Mouse (Mus musculus): ENCODE data around the gene Cdk14. TPM values are rescaled to one million over a fixed set of nuclear protein-coding genes. Genes with fewer than 3 reads are reported as not detected.

The Cdk14 gene
- total and polyA plus RNA-seq, 2 experiments from 2014 or later, result 34.8 to 54.0 TPM

DNA sequence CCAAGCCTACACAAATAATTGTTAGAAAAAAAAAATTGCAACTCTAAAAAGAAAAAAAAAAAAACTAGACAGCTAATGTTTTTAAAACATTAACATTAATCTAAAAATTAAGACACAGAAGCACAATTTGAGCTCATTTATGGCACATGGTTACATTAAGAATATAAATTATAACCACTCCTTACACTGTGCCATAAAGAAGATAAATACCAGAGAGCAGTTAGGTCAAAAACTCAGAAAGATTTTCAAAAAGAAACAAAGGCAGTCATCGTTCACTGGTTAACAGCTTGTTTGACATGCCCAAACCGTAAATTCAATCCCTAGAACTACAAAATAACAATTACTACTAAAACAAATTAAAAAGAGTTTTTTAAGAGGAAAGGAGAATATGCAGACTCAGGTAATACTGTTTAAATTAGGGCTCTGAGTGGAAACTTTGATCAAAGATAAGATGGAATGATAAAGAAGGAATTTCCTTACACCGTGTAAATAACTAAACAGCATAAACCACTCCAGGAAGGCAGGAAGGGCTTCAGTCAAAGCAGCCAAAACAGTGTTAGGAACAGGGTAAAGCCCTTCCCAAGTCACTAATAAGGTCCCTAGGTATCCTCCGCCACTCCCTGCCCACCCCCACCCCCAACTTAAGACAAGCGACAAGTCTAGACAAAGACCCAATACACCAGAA is 65.3 kb downstream of the Cdk14 start:
- Histone ChIP-seq H3K9ac (no peak overlapping the region), H3K4me1 (ENCODE audit: insufficient read depth) (no peaks in the 10 kb centered on the region), H3K4me3 (ENCODE audit: low read depth, low read length) (no peak overlapping the region), H3K27me3 (ENCODE audit: insufficient read depth, low read length) (no peaks in the 10 kb centered on the region), H3K36me3 (ENCODE audit: insufficient read depth) (no peaks in the 10 kb centered on the region), H3K9me3 (ENCODE audit: low read length) (no peaks in the 10 kb centered on the region), H3K27ac (ENCODE audit: low read depth, low read length) (no peak overlapping the region), H3K4me2 (ENCODE audit: low read depth) (no peak overlapping the region)
- DNase-seq (no peak), ATAC-seq (no peak)
- 43% methylated on average over 5 of the region's 5 CpGs for WGBS
- no peak for TF ChIP-seq CTCF (IDR thresholded peaks at IDR 0.05; ENCODE audit: low read depth)

DNA sequence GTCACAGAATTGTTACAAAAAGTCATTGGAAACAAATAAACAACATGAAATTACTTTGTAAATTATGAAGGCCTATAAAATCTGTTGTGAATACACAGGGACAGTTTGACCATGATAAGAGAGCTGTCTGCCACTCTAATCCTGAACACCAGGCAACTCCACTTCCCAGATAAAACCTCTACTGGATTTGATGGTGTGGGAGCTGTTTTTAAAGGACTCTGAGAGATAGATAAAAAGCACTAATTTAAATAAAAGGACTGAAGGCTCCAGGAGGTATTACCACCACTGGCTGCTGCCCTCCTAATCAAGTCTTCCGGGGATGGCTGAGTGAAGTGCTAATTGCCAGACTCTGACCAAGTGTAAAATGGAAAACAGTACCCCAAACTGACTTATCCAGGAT is 66.2 kb downstream of the Cdk14 start:
- Histone ChIP-seq H3K9me3 (ENCODE audit: low read length) (no peaks in the 10 kb centered on the region), H3K27ac (ENCODE audit: low read depth, low read length) (no peak overlapping the region), H3K9ac (no peak overlapping the region), H3K27me3 (ENCODE audit: insufficient read depth, low read length) (no peaks in the 10 kb centered on the region), H3K4me3 (ENCODE audit: low read depth, low read length) (no peak overlapping the region), H3K36me3 (ENCODE audit: insufficient read depth) (no peaks in the 10 kb centered on the region), H3K4me2 (ENCODE audit: low read depth) (no peak overlapping the region), H3K4me1 (ENCODE audit: insufficient read depth) (no peaks in the 10 kb centered on the region)
- 16% methylated on average over 1 of the region's 1 CpGs for WGBS
- no peak for ATAC-seq
- no peak for DNase-seq
- no peak for TF ChIP-seq CTCF (IDR thresholded peaks at IDR 0.05; ENCODE audit: low read depth)

DNA sequence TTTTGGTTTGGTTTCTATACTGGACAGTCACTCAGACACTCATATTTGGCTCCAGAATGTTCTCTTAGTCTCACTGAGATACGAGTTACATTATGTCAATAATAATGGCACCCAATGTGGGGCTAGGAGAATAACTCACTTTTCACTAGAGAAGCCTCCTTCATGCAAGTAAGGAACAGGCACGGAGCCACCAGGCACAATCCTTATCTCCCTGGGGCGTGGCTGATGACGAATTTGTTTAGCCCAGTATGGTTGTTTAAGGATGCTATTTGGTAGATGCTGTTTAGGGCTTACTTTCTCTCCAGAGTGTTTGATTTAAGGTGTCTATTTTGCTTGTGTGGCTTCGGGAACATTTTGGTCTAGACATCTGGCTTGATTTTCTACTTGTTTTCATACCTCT is 75.5 kb downstream of the Cdk14 start:
- DNase-seq (no peak), ATAC-seq (no peak)
- H3K4me1 ChIP-seq (ENCODE audit: insufficient read depth), result peaks cover 17% of the 10 kb centered on the region
- H3K36me3 ChIP-seq (ENCODE audit: insufficient read depth), result no peaks in the 10 kb centered on the region
- H3K4me3 ChIP-seq (ENCODE audit: low read depth, low read length), result no peak overlapping the region
- no peaks in the 10 kb centered on the region for H3K27me3 ChIP-seq (ENCODE audit: insufficient read depth, low read length)
- no peak overlapping the region for H3K4me2 ChIP-seq (ENCODE audit: low read depth)
- no peak overlapping the region for H3K9ac ChIP-seq
- H3K27ac ChIP-seq (ENCODE audit: low read depth, low read length), result no peak overlapping the region
- 91% methylated on average over 5 of the region's 5 CpGs for WGBS
- no peaks in the 10 kb centered on the region for H3K9me3 ChIP-seq (ENCODE audit: low read length)
- TF ChIP-seq CTCF (IDR thresholded peaks at IDR 0.05; ENCODE audit: low read depth), result no peak

DNA sequence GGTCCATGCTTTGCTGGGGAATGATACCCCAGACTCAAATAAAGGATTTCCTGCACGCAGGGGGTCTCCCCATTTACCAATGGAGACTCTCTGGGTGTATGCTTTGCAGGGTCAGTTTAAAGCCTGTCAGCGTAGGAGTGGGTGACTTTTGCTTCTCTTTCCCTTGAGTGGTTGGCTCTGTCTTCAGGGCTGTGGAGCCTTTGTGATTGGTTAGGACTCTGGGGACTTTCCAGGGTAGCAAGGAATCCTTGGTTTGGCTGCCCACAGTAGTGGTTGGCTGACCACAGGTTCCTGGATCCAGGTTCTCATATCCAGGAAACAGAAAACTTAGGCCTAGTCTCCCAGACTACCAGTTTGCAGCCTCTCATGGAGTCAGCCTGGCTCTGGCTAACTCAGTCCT is 76.4 kb downstream of the Cdk14 start:
- no peak for ATAC-seq
- H3K4me2 ChIP-seq (ENCODE audit: low read depth), result no peak overlapping the region
- no peaks in the 10 kb centered on the region for H3K9me3 ChIP-seq (ENCODE audit: low read length)
- peak overlapping the region; percentile 58; the same call in 1 of the 2 replicates for H3K27ac ChIP-seq (ENCODE audit: low read depth, low read length)
- H3K27me3 ChIP-seq (ENCODE audit: insufficient read depth, low read length), result no peaks in the 10 kb centered on the region
- 85% methylated on average over 2 of the region's 2 CpGs for WGBS
- DNase-seq, result no peak
- H3K4me1 ChIP-seq (ENCODE audit: insufficient read depth), result peaks cover 17% of the 10 kb centered on the region
- no peak overlapping the region for H3K4me3 ChIP-seq (ENCODE audit: low read depth, low read length)
- TF ChIP-seq CTCF (IDR thresholded peaks at IDR 0.05; ENCODE audit: low read depth), result no peak
- H3K9ac ChIP-seq, result no peak overlapping the region
- H3K36me3 ChIP-seq (ENCODE audit: insufficient read depth), result no peaks in the 10 kb centered on the region

DNA sequence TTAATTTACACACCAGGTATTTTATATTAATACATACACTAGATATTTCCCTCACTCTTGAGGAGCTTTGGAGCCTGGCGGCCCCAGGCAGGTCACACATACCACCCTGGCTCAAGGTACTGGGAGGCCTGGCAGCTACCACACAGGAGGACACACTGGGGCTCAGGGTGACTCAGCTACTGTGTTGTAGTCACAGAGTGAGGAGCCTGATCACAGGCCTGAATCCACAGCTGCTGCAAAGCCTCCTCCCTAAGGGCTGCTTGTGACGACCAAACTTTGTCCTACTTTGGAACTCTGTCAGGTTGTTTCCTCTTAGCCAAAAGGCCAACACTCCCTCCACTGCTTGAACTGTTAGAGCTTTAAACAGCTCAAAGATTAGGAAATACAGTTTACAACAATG is 76.8 kb downstream of the Cdk14 start:
- Histone ChIP-seq H3K4me2 (ENCODE audit: low read depth) (no peak overlapping the region), H3K9me3 (ENCODE audit: low read length) (no peaks in the 10 kb centered on the region), H3K4me1 (ENCODE audit: insufficient read depth) (peaks cover 17% of the 10 kb centered on the region), H3K36me3 (ENCODE audit: insufficient read depth) (no peaks in the 10 kb centered on the region), H3K27ac (ENCODE audit: low read depth, low read length) (peak overlapping the region; percentile 58; the same call in 1 of the 2 replicates), H3K27me3 (ENCODE audit: insufficient read depth, low read length) (no peaks in the 10 kb centered on the region), H3K4me3 (ENCODE audit: low read depth, low read length) (no peak overlapping the region), H3K9ac (no peak overlapping the region)
- TF ChIP-seq CTCF (IDR thresholded peaks at IDR 0.05; ENCODE audit: low read depth), result no peak
- ATAC-seq (peak; percentile 42; the same call in 1 of the 2 replicates), DNase-seq (peak; percentile 14)
- WGBS, result 48% methylated on average over 2 of the region's 2 CpGs

- ATAC-seq, result peak; percentile 90
- Histone ChIP-seq H3K4me2 (ENCODE audit: low read depth) (peak overlapping the region; percentile 23; the same call in 1 of the 2 replicates), H3K4me3 (ENCODE audit: low read depth, low read length) (no peak overlapping the region), H3K27ac (ENCODE audit: low read depth, low read length) (no peak overlapping the region; the same call in 1 of the 2 replicates), H3K27me3 (ENCODE audit: insufficient read depth, low read length) (no peaks in the 10 kb centered on the region), H3K9me3 (ENCODE audit: low read length) (no peaks in the 10 kb centered on the region), H3K4me1 (ENCODE audit: insufficient read depth) (peaks cover 17% of the 10 kb centered on the region), H3K9ac (no peak overlapping the region), H3K36me3 (ENCODE audit: insufficient read depth) (no peaks in the 10 kb centered on the region)
- DNase-seq, result peak; percentile 93
- 12% methylated on average over 11 of the region's 11 CpGs for WGBS
- peak; percentile 25 for TF ChIP-seq CTCF (IDR thresholded peaks at IDR 0.05; ENCODE audit: low read depth)
These were observed 77.5 kb downstream of the Cdk14 start for GRCm38 (mm10) chr5:5342410-5343137.

- Histone ChIP-seq H3K4me3 (ENCODE audit: low read depth, low read length) (no peak overlapping the region), H3K36me3 (ENCODE audit: insufficient read depth) (no peaks in the 10 kb centered on the region), H3K27ac (ENCODE audit: low read depth, low read length) (no peak overlapping the region), H3K4me2 (ENCODE audit: low read depth) (no peak overlapping the region), H3K27me3 (ENCODE audit: insufficient read depth, low read length) (no peaks in the 10 kb centered on the region), H3K4me1 (ENCODE audit: insufficient read depth) (peaks cover 17% of the 10 kb centered on the region), H3K9me3 (ENCODE audit: low read length) (no peaks in the 10 kb centered on the region), H3K9ac (no peak overlapping the region)
- ATAC-seq, result no peak
- DNase-seq, result no peak
- WGBS, result 62% methylated on average over 8 of the region's 8 CpGs
- TF ChIP-seq CTCF (IDR thresholded peaks at IDR 0.05; ENCODE audit: low read depth), result no peak
These were observed 78.5 kb downstream of the Cdk14 start for GRCm38 (mm10) chr5:5341611-5342010.
